Mouse (Mus musculus) heart, adult 2 months (tissue): Measurements from ENCODE around the gene Psmd1.

ENCODE experiments used
- CTCF ChIP-seq: fragments of 200-600 bp; IDR thresholded peaks from 2 replicates; pipeline ENCODE4 v1.8.1; 2022; ENCODE audit warnings: antibody characterized with exemption, mild to moderate bottlenecking, moderate library complexity
- POLR2A ChIP-seq: fragments of 200-500 bp; IDR thresholded peaks from 2 replicates; pipeline ENCODE4 v1.6.1; 2011; ENCODE audit warnings: mild to moderate bottlenecking, low read depth, low read length, control low read depth; ENCODE audit not compliant: insufficient read depth

DNA sequence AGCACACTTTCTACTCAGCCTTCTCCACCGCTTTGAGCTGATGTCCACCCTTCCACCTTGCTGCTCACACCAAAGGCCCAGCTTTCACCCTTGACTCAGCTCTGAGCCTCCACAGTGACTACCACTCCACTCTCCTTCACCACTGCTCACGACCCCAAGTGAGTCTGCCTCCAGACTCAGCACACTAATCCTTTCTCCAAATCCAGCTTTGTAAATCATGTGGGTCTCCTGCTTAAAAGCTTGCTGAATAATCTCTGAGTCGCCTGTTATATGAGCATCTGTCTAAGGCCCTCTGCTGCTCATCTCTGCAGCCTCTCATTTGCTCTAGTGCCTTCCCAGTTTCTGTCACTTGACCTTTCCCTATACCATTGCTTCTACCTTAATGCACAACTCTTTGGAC lies 76.9 kb downstream of the Psmd1 start:
- no peak for TF ChIP-seq POLR2A
- TF ChIP-seq CTCF: no peak
